Mouse (Mus musculus): Measurements from ENCODE around the gene 9030025P20Rik.

DNA sequence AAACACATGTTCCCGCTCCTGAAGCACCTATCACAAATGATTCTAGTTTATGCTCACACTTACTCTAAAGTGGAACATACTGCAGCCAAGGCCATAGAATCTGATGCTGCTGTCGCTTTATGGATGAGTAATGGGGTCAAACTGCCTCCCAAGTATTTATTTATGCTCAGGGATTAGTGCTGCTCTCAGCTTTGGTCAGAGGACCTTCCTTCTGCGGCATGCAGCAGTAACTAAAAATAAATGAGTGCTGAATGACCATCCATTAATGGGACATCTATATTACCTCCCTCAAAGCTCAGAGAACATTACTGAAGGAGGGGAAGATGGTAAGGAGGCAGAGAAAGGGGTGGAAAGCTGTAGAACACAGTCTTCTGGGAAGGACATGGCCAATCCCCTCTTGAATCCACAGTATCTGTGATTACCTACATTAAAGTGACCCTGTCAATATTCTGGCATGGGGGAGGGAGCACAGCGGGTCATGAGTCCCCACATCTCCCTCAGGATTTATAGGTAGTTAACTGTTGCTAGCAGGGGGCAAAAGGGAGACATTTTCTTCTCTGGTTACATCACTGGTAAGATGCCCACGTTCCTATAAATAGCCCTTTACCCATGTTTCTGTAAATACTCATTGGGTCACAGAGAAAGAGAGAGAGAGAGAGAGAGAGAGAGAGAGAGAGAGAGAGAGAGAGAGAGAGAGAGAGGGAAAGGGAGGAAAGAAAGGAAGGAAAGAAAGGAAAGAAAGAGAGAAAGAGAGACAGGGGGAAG is 42.2 kb upstream of the 9030025P20Rik start:
- TF ChIP-seq EP300 (IDR thresholded peaks at IDR 0.05; ENCODE audit: low read depth) (no peak), CTCF (IDR thresholded peaks at IDR 0.05; ENCODE audit: low read depth) (no peak)

Data from liver, embryonic 14.5 days (tissue).